Mouse (Mus musculus) heart, embryonic 11.5 days (tissue): ENCODE measurements around the gene Xbp1. TPM values are rescaled to one million over a fixed set of nuclear protein-coding genes. Genes with fewer than 3 reads are reported as not detected.
"Not testable (repeated sequence)": the region's sequence is repeated elsewhere in the genome, so short reads cannot be mapped to it uniquely, and the experiment has no call there.

Experiments used
- ATAC-seq: fragments of 200-750 bp; cut with Nextera tagmentation; replicated peaks from 2 replicates; pipeline ENCODE4 v1.8.0; 2017; ENCODE audit warnings: moderate library complexity; ENCODE audit not compliant: insufficient number of reproducible peaks, low FRiP score, low TSS enrichment
- H3K27ac ChIP-seq: fragments of 300-500 bp; sonication (generic); 2 replicates; pipeline ENCODE4 v1.5.1; 2014; ENCODE audit warnings: mild to moderate bottlenecking, low read depth, low read length
- H3K27me3 ChIP-seq: fragments of 300-500 bp; sonication (generic); 2 replicates; pipeline ENCODE4 v1.6.1; 2014; ENCODE audit warnings: mild to moderate bottlenecking, low read length, mixed read lengths; ENCODE audit not compliant: control insufficient read depth, insufficient read depth
- H3K36me3 ChIP-seq: fragments of 300-500 bp; sonication (generic); 2 replicates; pipeline ENCODE4 v1.6.1; 2014; ENCODE audit warnings: mild to moderate bottlenecking, low read length, moderate library complexity, mixed read lengths; ENCODE audit not compliant: control insufficient read depth, insufficient read depth
- H3K4me1 ChIP-seq: fragments of 300-500 bp; sonication (generic); 2 replicates; pipeline ENCODE4 v1.6.1; 2014; ENCODE audit warnings: low read length; ENCODE audit not compliant: control insufficient read depth, insufficient read depth
- H3K4me2 ChIP-seq: fragments of 300-500 bp; sonication (generic); 2 replicates; pipeline ENCODE4 v1.6.1; 2014; ENCODE audit warnings: mild to moderate bottlenecking, moderate library complexity
- H3K4me3 ChIP-seq: fragments of 300-500 bp; sonication (generic); 2 replicates; pipeline ENCODE4 v1.5.1; 2014; ENCODE audit warnings: low read depth, low read length
- H3K9ac ChIP-seq: fragments of 300-500 bp; sonication (generic); 2 replicates; pipeline ENCODE4 v1.6.1; 2014; ENCODE audit warnings: mild to moderate bottlenecking, low read depth, low read length, moderate library complexity
- H3K9me3 ChIP-seq: fragments of 300-500 bp; sonication (generic); replicated peaks from 2 replicates; pipeline ENCODE4 v1.6.1; 2016; ENCODE audit warnings: low read length; ENCODE audit not compliant: control insufficient read depth
- WGBS: fragments of 180-500 bp; shearing (Covaris S2); extraction: QIAGEN DNeasy Blood & Tissue Kit; methylation state at CpG from one replicate; pipeline ENCODE4 v1.1.7; 2014; ENCODE audit not compliant: insufficient replicate concordance; 5-methylcytosine and 5-hydroxymethylcytosine counted together
- polyA plus RNA-seq: library from polyadenylated mRNA; unstranded; fragments of >200 nt; fragmentation: Nextera tagmentation; extraction: Ambion mirVana; gene quantifications from 2 replicates; pipeline ENCODE4 v1.2.1, GENCODE M21; 2014

The Xbp1 gene
- polyA plus RNA-seq, 1 experiment from 2014 or later = 141 TPM

DNA sequence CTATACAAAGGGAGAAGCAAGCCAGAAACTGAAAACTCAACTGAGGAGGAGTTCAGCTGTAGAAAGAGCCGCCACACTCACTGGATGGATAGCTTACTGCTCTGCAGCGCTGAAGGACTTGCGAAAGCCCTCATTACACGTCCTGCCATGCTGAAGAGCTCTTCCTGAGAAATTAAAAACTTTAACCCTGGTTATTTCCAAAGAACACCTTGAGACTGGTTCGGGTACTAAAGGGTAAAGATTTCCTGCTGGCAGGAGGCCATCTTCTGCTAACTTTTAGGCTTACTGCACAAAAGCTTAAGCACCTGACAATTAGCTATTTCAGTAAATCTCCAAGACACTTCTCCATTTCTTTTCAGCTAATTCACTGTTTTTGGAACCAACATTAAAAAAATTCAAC lies 9.7 kb downstream of the Xbp1 start:
- no peak for ATAC-seq
- Histone ChIP-seq H3K4me1 (no peaks in the 10 kb centered on the region), H3K27me3 (no peaks in the 10 kb centered on the region), H3K9me3 (no peaks in the 10 kb centered on the region), H3K36me3 (peaks cover 33% of the 10 kb centered on the region), H3K4me2 (no peak overlapping the region), H3K4me3 (no peak overlapping the region), H3K27ac (no peak overlapping the region), H3K9ac (no peak overlapping the region)
- 86% methylated on average over 5 of the region's 5 CpGs for WGBS

- Histone ChIP-seq H3K4me1 (no peaks in the 10 kb centered on the region), H3K36me3 (peaks cover 29% of the 10 kb centered on the region), H3K4me3 (no peak overlapping the region), H3K9me3 (no peaks in the 10 kb centered on the region), H3K9ac (no peak overlapping the region), H3K4me2 (no peak overlapping the region), H3K27ac (no peak overlapping the region), H3K27me3 (no peaks in the 10 kb centered on the region)
- 76% methylated on average over 6 of the region's 6 CpGs for WGBS
- no peak for ATAC-seq
Observed at GRCm38 (mm10) chr11:5530717-5531116, 10.3 kb downstream of the Xbp1 start.

DNA sequence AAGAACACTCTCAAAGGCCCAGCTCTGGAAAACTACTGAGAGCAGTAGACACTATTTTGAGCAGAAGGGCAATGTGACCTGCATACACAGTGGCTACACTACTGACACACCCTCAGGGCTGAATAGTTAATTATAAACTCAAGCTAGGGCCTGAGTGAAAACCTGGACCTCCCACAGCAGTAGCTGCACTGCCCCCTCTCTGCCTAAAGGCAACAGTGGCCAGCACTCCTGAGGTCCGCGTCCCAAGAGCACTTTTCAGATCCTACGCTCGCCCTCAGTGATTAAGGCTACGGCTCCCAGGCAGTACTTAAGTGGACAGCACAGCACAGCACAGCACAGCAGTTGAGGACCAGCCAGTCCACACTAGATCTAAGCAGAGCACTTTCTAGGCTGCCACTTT lies 12.6 kb downstream of the Xbp1 start:
- Histone ChIP-seq H3K4me2 (no peak overlapping the region), H3K27ac (no peak overlapping the region), H3K9ac (no peak overlapping the region), H3K4me3 (no peak overlapping the region), H3K36me3 (peaks cover 29% of the 10 kb centered on the region), H3K9me3 (no peaks in the 10 kb centered on the region), H3K4me1 (no peaks in the 10 kb centered on the region), H3K27me3 (no peaks in the 10 kb centered on the region)
- 78% methylated on average over 5 of the region's 5 CpGs for WGBS
- ATAC-seq = no peak

DNA sequence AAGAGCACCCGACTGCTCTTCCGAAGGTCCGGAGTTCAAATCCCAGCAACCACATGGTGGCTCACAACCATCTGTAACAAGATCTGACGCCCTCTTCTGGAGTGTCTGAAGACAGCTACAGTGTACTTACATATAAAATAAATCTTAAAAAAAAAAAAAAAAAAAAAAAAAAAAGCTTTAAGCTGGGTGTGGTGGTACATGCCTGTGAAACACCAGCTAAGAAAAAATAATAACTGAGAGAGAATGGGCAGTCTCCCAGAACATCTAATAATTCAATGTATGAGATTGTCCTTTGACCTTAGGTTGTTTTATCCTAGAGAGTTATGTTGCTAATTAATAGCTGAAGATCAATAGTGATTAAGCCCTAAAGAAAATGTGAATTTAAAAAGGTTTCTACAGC lies 17.0 kb downstream of the Xbp1 start:
- H3K27ac ChIP-seq, H3K27me3 ChIP-seq, ATAC-seq, H3K4me3 ChIP-seq, H3K9me3 ChIP-seq, H3K4me2 ChIP-seq, H3K4me1 ChIP-seq, H3K9ac ChIP-seq: not testable (repeated sequence)
- peaks cover 19% of the 10 kb centered on the region for H3K36me3 ChIP-seq
- 91% methylated on average over 4 of the region's 4 CpGs for WGBS

- H3K4me3 ChIP-seq = peak overlapping the region; percentile 75
- no peaks in the 10 kb centered on the region for H3K27me3 ChIP-seq
- peak overlapping the region; percentile 92; the same call in 1 of the 2 replicates for H3K9ac ChIP-seq
- 48% methylated on average over 4 of the region's 4 CpGs for WGBS
- ATAC-seq = no peak
- no peaks in the 10 kb centered on the region for H3K36me3 ChIP-seq
- no peaks in the 10 kb centered on the region for H3K9me3 ChIP-seq
- H3K4me1 ChIP-seq = peaks cover 4% of the 10 kb centered on the region; the same call in 1 of the 2 replicates
- H3K4me2 ChIP-seq = peak overlapping the region; percentile 86
- H3K27ac ChIP-seq = no peak overlapping the region
Observed at GRCm38 (mm10) chr11:5540331-5540730, 19.9 kb downstream of the Xbp1 start.

GRCm38 (mm10) chr11:5541230-5541798 lies 20.9 kb downstream of the Xbp1 start:
- no peak for ATAC-seq

DNA sequence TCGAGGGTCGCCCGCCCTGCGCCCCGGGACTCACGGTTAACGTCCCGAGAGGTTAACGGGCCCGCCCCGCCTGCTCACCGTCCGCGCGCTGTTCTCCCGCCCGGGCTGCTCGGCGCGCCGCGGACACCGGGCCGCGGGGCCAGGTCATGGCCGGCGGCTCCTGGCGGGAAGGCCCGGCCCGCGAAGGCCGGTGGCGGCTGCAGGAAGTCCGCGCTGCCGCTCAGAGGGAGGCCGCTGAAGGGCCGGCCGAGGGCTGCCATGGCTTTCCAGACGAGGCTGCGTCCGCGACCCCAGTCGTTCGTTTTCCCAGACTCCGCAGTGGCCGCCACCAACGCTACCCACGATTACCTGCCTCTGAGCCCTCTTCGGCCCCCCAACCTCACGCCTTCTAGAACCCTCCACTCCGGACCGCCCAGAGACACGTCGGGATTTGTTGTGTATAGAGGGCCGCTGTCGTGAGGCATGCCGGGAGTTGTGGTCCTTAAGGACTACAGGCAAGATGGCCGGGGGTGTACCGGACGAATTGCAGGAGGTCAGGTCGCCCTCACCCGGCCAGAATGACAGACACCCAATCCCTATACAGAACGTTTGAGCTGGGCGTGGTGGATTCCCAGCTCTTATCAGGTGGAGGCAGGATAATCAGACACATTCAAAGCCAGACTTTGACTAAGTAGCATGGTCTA lies 21.5 kb downstream of the Xbp1 start, which contains the start of gene Ccdc117:
Gene Ccdc117 (minus strand): TSS at position 389 of the 683 bp plus-strand sequence.
- Histone ChIP-seq H3K27ac (peak within 1 kb of the TSS; percentile 81), H3K4me3 (peak within 1 kb of the TSS; percentile 75), H3K9ac (peak within 1 kb of the TSS; percentile 92)

More at GRCm38 (mm10) chr11:5541230-5541798, 20.9 kb downstream of the Xbp1 start:
- H3K27ac ChIP-seq = peak overlapping the region; percentile 81
- H3K27me3 ChIP-seq = no peaks in the 10 kb centered on the region
- H3K4me2 ChIP-seq = peak overlapping the region; percentile 86
- 2% methylated on average over 28 of the region's 28 CpGs for WGBS
- no peaks in the 10 kb centered on the region for H3K36me3 ChIP-seq
- no peaks in the 10 kb centered on the region for H3K9me3 ChIP-seq
- peaks cover 4% of the 10 kb centered on the region; the same call in 1 of the 2 replicates for H3K4me1 ChIP-seq
- H3K9ac ChIP-seq = peak overlapping the region; percentile 92
- H3K4me3 ChIP-seq = peak overlapping the region; percentile 75

DNA sequence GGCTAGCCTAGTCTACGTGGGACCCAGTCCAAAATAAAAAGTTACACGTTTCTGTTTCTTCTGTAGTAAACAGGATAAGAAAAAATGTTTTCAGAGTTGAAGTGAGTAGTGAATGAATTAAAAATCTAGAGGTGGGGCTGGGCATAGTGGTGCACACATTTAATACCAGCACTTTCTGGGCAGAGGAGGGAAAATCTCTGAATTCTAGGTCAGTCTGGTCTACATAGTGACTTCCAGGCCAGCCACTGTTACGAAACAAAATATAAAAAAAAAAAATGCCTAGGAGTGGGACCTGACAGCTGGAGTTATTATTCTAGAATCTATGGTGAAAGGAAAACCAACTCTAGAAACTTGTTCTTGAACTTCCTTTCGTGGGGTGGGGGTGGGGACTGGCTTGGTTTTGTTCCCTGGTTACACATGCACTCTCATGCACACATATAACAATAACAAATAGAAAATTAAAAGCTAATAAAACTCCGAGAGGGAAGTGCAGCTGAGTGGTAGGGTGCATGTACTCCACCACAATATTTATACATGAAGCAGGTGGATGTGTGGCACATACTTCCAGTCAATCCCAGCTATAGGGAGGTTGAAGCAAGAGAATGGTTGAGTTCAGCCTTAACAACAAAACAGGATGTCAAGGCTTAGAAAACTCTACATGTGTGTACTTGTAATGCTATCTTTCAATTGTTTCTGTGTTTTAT lies 22.2 kb downstream of the Xbp1 start:
- Histone ChIP-seq H3K27ac (no peak overlapping the region), H3K36me3 (no peaks in the 10 kb centered on the region), H3K9ac (no peak overlapping the region), H3K4me2 (peak overlapping the region; percentile 86), H3K4me1 (peaks cover 4% of the 10 kb centered on the region; the same call in 1 of the 2 replicates), H3K4me3 (peak overlapping the region; percentile 75; the same call in 1 of the 2 replicates), H3K27me3 (no peaks in the 10 kb centered on the region), H3K9me3 (no peaks in the 10 kb centered on the region)
- 48% methylated on average over 5 of the region's 5 CpGs for WGBS
- ATAC-seq = no peak

More for the DNA sequence above, 21.5 kb downstream of the Xbp1 start, which contains the start of gene Ccdc117:
- Histone ChIP-seq H3K27me3 (no peaks in the 10 kb centered on the region), H3K4me2 (peak within 1 kb of the TSS; percentile 86), H3K36me3 (no peaks in the 10 kb centered on the region), H3K4me1 (peaks cover 4% of the 10 kb centered on the region; the same call in 1 of the 2 replicates), H3K9me3 (no peaks in the 10 kb centered on the region)
- under 1% methylated on average over 63 of the region's 65 CpGs for whole genome bisulfite sequencing
- ATAC-seq = peak; percentile 98
